Mouse (Mus musculus) ES-CJ7 (cell line): Measurements from ENCODE around the gene Otud7b.
A peak's percentile ranks its signal among the peaks of the same experiment; 100 is the strongest.
"Not testable (repeated sequence)": the region's sequence is repeated elsewhere in the genome, so short reads cannot be mapped to it uniquely, and the experiment has no call there.

Experiments
- DNase-seq: peaks from one replicate; pipeline ENCODE4 v3.0.0; 2011; ENCODE audit warnings: low read depth, low spot score

Otud7b gene

GRCm38 (mm10) chr3:96135011-96135410, 30.7 kb downstream of the Otud7b start:
- no peak for DNase-seq

GRCm38 (mm10) chr3:96147950-96148349, 43.6 kb downstream of the Otud7b start:
- peak; percentile 46 for DNase-seq

- DNase-seq: no peak
Observed at GRCm38 (mm10) chr3:96151836-96152235, 47.5 kb downstream of the Otud7b start.

- no peak for DNase-seq
Observed at GRCm38 (mm10) chr3:96152611-96153010, 48.3 kb downstream of the Otud7b start.

- DNase-seq: no peak
Observed at GRCm38 (mm10) chr3:96155501-96155900, 51.2 kb downstream of the Otud7b start.

- no peak for DNase-seq
Observed at GRCm38 (mm10) chr3:96159820-96160219, 55.5 kb downstream of the Otud7b start.

- DNase-seq: no peak
Observed at GRCm38 (mm10) chr3:96160222-96160802, 56.0 kb downstream of the Otud7b start.

- DNase-seq: peak; percentile 80
Observed at GRCm38 (mm10) chr3:96160803-96161516, 56.6 kb downstream of the Otud7b start.

GRCm38 (mm10) chr3:96161869-96162840, 57.8 kb downstream of the Otud7b start, which contains the start of gene Mtmr11:
Gene Mtmr11 (plus strand): TSS chr3:96162004.
- DNase-seq: no peak

GRCm38 (mm10) chr3:96163040-96163439, 58.7 kb downstream of the Otud7b start:
- no peak for DNase-seq

GRCm38 (mm10) chr3:96168466-96169158, 64.3 kb downstream of the Otud7b start:
- no peak for DNase-seq

- no peak for DNase-seq
Observed at GRCm38 (mm10) chr3:96170276-96170675, 65.9 kb downstream of the Otud7b start.

GRCm38 (mm10) chr3:96170976-96171545, 66.7 kb downstream of the Otud7b start:
- peak; percentile 39 for DNase-seq

- DNase-seq: no peak
Observed at GRCm38 (mm10) chr3:96171583-96172196, 67.4 kb downstream of the Otud7b start.

GRCm38 (mm10) chr3:96172197-96173178, 68.2 kb downstream of the Otud7b start, which contains the start of gene Sf3b4:
Gene Sf3b4 (plus strand): TSS chr3:96172332.
- DNase-seq: peak; percentile 92

GRCm38 (mm10) chr3:96173185-96173584, 68.9 kb downstream of the Otud7b start:
- no peak for DNase-seq

- not testable (repeated sequence) for DNase-seq
Observed at GRCm38 (mm10) chr3:96174042-96174441, 69.7 kb downstream of the Otud7b start.

- DNase-seq: peak; percentile 66
Observed at GRCm38 (mm10) chr3:96175251-96175650, 70.9 kb downstream of the Otud7b start.

- DNase-seq: no peak
Observed at GRCm38 (mm10) chr3:96178427-96178826, 74.1 kb downstream of the Otud7b start.
